Mouse (Mus musculus): ENCODE measurements around the gene St6galnac6. TPM values are rescaled to one million over a fixed set of nuclear protein-coding genes. Genes with fewer than 3 reads are reported as not detected.

The St6galnac6 gene
- polyA plus RNA-seq, 1 experiment from 2014 or later = 7.5 TPM

- peak overlapping the region; percentile 37 for H3K4me2 ChIP-seq (ENCODE audit: low read depth, severe bottlenecking)
- H3K9ac ChIP-seq (ENCODE audit: low read length) = 0 out of 2 replicates have a peak overlapping the region, but pooled peaks have one; percentile 5
- no peak overlapping the region for H3K4me3 ChIP-seq (ENCODE audit: low read depth, low read length)
- H3K9me3 ChIP-seq (ENCODE audit: control insufficient read depth, low read length) = no peaks in the 10 kb centered on the region
- peaks cover 46% of the 10 kb centered on the region for H3K4me1 ChIP-seq (ENCODE audit: control insufficient read depth, insufficient read depth, low read length)
- no peak for DNase-seq (ENCODE audit: low spot score)
- no peaks in the 10 kb centered on the region for H3K36me3 ChIP-seq (ENCODE audit: control insufficient read depth, insufficient read depth, low read length)
- 37% methylated on average over 5 of the region's 5 CpGs for WGBS
- no peak for ATAC-seq (ENCODE audit: insufficient number of reproducible peaks, low FRiP score, low TSS enrichment, low read depth)
- no peaks in the 10 kb centered on the region for H3K27me3 ChIP-seq (ENCODE audit: control insufficient read depth, insufficient read depth, low read length)
- peak overlapping the region; percentile 57 for H3K27ac ChIP-seq (replicated peaks; ENCODE audit: low read depth, low read length)
Observed at GRCm38 (mm10) chr2:32625873-32626694, 26.6 kb downstream of the St6galnac6 start.

GRCm38 (mm10) chr2:32627266-32628043 is 27.9 kb downstream of the St6galnac6 start:
- Histone ChIP-seq H3K4me3 (ENCODE audit: low read depth, low read length) (no peak overlapping the region), H3K27ac (replicated peaks; ENCODE audit: low read depth, low read length) (no peak overlapping the region), H3K9ac (ENCODE audit: low read length) (no peak overlapping the region), H3K36me3 (ENCODE audit: control insufficient read depth, insufficient read depth, low read length) (no peaks in the 10 kb centered on the region), H3K27me3 (ENCODE audit: control insufficient read depth, insufficient read depth, low read length) (no peaks in the 10 kb centered on the region), H3K9me3 (ENCODE audit: control insufficient read depth, low read length) (no peaks in the 10 kb centered on the region), H3K4me2 (ENCODE audit: low read depth, severe bottlenecking) (no peak overlapping the region), H3K4me1 (ENCODE audit: control insufficient read depth, insufficient read depth, low read length) (peaks cover 36% of the 10 kb centered on the region)
- no peak for DNase-seq (ENCODE audit: low spot score)
- 64% methylated on average over 19 of the region's 20 CpGs for WGBS
- no peak for ATAC-seq (ENCODE audit: insufficient number of reproducible peaks, low FRiP score, low TSS enrichment, low read depth)

GRCm38 (mm10) chr2:32628044-32628550 is 28.6 kb downstream of the St6galnac6 start:
- no peak for ATAC-seq (ENCODE audit: insufficient number of reproducible peaks, low FRiP score, low TSS enrichment, low read depth)

GRCm38 (mm10) chr2:32628729-32629128 is 29.2 kb downstream of the St6galnac6 start:
- no peaks in the 10 kb centered on the region for H3K27me3 ChIP-seq (ENCODE audit: control insufficient read depth, insufficient read depth, low read length)
- WGBS = 33% methylated on average over 5 of the region's 5 CpGs
- no peak overlapping the region for H3K4me3 ChIP-seq (ENCODE audit: low read depth, low read length)
- H3K9ac ChIP-seq (ENCODE audit: low read length) = no peak overlapping the region
- H3K36me3 ChIP-seq (ENCODE audit: control insufficient read depth, insufficient read depth, low read length) = no peaks in the 10 kb centered on the region
- no peaks in the 10 kb centered on the region for H3K9me3 ChIP-seq (ENCODE audit: control insufficient read depth, low read length)
- H3K4me2 ChIP-seq (ENCODE audit: low read depth, severe bottlenecking) = no peak overlapping the region
- peaks cover 36% of the 10 kb centered on the region for H3K4me1 ChIP-seq (ENCODE audit: control insufficient read depth, insufficient read depth, low read length)
- ATAC-seq (ENCODE audit: insufficient number of reproducible peaks, low FRiP score, low TSS enrichment, low read depth) (no peak), DNase-seq (ENCODE audit: low spot score) (no peak)
- 0 out of 2 replicates have a peak overlapping the region, but pooled peaks have one; percentile 40 for H3K27ac ChIP-seq (replicated peaks; ENCODE audit: low read depth, low read length)

More at GRCm38 (mm10) chr2:32628044-32628550, 28.6 kb downstream of the St6galnac6 start:
- H3K27me3 ChIP-seq (ENCODE audit: control insufficient read depth, insufficient read depth, low read length) = no peaks in the 10 kb centered on the region
- H3K4me2 ChIP-seq (ENCODE audit: low read depth, severe bottlenecking) = no peak overlapping the region
- WGBS = 54% methylated on average over 4 of the region's 4 CpGs
- H3K4me1 ChIP-seq (ENCODE audit: control insufficient read depth, insufficient read depth, low read length) = peaks cover 36% of the 10 kb centered on the region
- H3K9me3 ChIP-seq (ENCODE audit: control insufficient read depth, low read length) = no peaks in the 10 kb centered on the region
- no peak for DNase-seq (ENCODE audit: low spot score)
- no peak overlapping the region for H3K4me3 ChIP-seq (ENCODE audit: low read depth, low read length)
- no peak overlapping the region for H3K27ac ChIP-seq (replicated peaks; ENCODE audit: low read depth, low read length)
- H3K9ac ChIP-seq (ENCODE audit: low read length) = no peak overlapping the region
- H3K36me3 ChIP-seq (ENCODE audit: control insufficient read depth, insufficient read depth, low read length) = no peaks in the 10 kb centered on the region

- Histone ChIP-seq H3K4me3 (ENCODE audit: low read depth, low read length) (no peak overlapping the region), H3K27ac (replicated peaks; ENCODE audit: low read depth, low read length) (0 out of 2 replicates have a peak overlapping the region, but pooled peaks have one; percentile 40), H3K36me3 (ENCODE audit: control insufficient read depth, insufficient read depth, low read length) (no peaks in the 10 kb centered on the region), H3K9ac (ENCODE audit: low read length) (no peak overlapping the region), H3K27me3 (ENCODE audit: control insufficient read depth, insufficient read depth, low read length) (no peaks in the 10 kb centered on the region), H3K4me1 (ENCODE audit: control insufficient read depth, insufficient read depth, low read length) (peaks cover 34% of the 10 kb centered on the region), H3K9me3 (ENCODE audit: control insufficient read depth, low read length) (no peaks in the 10 kb centered on the region), H3K4me2 (ENCODE audit: low read depth, severe bottlenecking) (no peak overlapping the region)
- ATAC-seq (ENCODE audit: insufficient number of reproducible peaks, low FRiP score, low TSS enrichment, low read depth) (no peak), DNase-seq (ENCODE audit: low spot score) (peak; percentile 82)
- 43% methylated on average over 9 of the region's 9 CpGs for WGBS
Observed at GRCm38 (mm10) chr2:32629276-32629976, 29.9 kb downstream of the St6galnac6 start.

- DNase-seq (ENCODE audit: low spot score) (no peak), ATAC-seq (ENCODE audit: insufficient number of reproducible peaks, low FRiP score, low TSS enrichment, low read depth) (no peak)
- H3K4me1 ChIP-seq (ENCODE audit: control insufficient read depth, insufficient read depth, low read length) = peaks cover 29% of the 10 kb centered on the region
- no peaks in the 10 kb centered on the region for H3K27me3 ChIP-seq (ENCODE audit: control insufficient read depth, insufficient read depth, low read length)
- H3K27ac ChIP-seq (replicated peaks; ENCODE audit: low read depth, low read length) = no peak overlapping the region
- H3K36me3 ChIP-seq (ENCODE audit: control insufficient read depth, insufficient read depth, low read length) = no peaks in the 10 kb centered on the region
- no peaks in the 10 kb centered on the region for H3K9me3 ChIP-seq (ENCODE audit: control insufficient read depth, low read length)
- no peak overlapping the region for H3K9ac ChIP-seq (ENCODE audit: low read length)
- WGBS = 84% methylated on average over 9 of the region's 9 CpGs
- no peak overlapping the region for H3K4me3 ChIP-seq (ENCODE audit: low read depth, low read length)
- H3K4me2 ChIP-seq (ENCODE audit: low read depth, severe bottlenecking) = no peak overlapping the region
Observed at GRCm38 (mm10) chr2:32630036-32630435, 30.5 kb downstream of the St6galnac6 start.

GRCm38 (mm10) chr2:32631046-32631445 is 31.5 kb downstream of the St6galnac6 start:
- Histone ChIP-seq H3K27ac (replicated peaks; ENCODE audit: low read depth, low read length) (no peak overlapping the region), H3K36me3 (ENCODE audit: control insufficient read depth, insufficient read depth, low read length) (no peaks in the 10 kb centered on the region), H3K4me2 (ENCODE audit: low read depth, severe bottlenecking) (no peak overlapping the region), H3K4me3 (ENCODE audit: low read depth, low read length) (no peak overlapping the region), H3K27me3 (ENCODE audit: control insufficient read depth, insufficient read depth, low read length) (no peaks in the 10 kb centered on the region), H3K9ac (ENCODE audit: low read length) (no peak overlapping the region), H3K4me1 (ENCODE audit: control insufficient read depth, insufficient read depth, low read length) (peaks cover 20% of the 10 kb centered on the region), H3K9me3 (ENCODE audit: control insufficient read depth, low read length) (no peaks in the 10 kb centered on the region)
- WGBS = 87% methylated on average over 10 of the region's 10 CpGs
- ATAC-seq (ENCODE audit: insufficient number of reproducible peaks, low FRiP score, low TSS enrichment, low read depth) = no peak
- no peak for DNase-seq (ENCODE audit: low spot score)
